Mouse (Mus musculus): ENCODE results near the gene Hhip.

The Hhip gene

DNA sequence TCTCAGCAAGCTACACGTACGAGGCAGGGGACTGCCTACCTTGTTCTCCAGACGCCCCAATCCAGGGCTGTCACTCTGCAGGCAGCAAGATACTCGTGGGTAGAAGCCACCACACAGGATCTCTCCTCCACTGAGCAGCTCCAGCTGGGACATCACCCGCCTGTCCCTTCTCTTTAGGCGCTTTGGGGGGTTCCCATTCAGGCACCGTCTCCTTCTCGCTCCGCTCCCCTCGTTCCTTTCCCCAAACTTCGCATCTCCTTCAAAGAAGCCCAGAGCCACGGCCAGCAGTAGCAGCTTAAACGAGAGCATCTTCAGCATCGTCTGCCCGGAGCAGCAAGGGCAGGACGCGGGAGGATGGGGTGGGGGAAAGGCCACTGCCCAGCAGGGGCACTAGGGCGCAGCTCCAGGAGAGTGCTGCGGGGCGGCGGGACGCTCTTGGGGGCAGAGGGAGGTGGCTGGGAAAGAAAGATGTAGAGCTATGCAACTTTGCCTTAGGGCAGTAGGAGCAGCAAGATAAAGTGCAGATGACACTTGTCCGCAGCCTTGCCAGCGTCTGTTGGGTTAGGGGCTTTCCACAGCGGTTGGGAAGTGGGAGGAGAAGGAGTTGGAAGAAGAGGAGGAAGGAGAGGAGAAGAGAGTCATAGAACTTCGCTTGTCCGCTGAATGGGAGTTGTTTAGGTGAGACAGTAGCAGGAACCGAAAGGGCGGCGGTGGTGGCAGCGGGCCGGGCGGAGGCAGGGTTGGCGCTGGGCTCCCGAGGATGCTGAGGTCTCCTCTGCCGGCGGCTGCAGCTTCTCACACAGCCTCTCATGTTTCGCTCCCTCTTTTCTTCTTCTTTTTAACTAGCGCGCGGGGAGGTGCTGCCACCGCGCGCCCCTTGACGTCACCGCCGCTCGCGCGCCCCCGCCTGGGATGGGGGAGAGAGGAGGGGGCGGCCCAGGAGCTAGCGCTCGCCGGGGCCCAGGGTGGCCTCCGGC lies at the start of gene Hhip:
Gene Hhip, minus strand, starts transcription at position 809 of the 977 bp plus-strand sequence.
- no peak for DNase-seq (ENCODE audit: low spot score)

DNA sequence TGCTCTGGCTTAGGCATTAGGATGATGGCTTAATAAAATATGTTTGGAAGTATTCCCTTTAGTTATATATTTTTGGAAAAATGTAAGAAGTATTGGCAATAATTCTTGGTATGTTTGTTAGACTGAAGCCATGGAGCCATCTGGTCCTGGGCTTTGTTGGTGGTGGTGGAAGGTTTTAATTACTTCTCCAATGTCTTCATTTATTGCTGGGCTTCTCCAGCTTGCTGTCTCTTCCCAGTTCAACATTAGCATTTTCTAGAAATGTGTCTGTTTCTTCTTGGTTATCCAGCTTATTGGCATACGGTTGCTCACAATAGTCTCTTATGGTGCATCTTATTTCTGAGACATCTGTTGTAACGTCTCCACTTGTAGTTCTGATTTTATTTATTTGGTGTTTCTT lies 29.2 kb upstream of the Hhip start:
- no peak for DNase-seq (ENCODE audit: low spot score)

DNA sequence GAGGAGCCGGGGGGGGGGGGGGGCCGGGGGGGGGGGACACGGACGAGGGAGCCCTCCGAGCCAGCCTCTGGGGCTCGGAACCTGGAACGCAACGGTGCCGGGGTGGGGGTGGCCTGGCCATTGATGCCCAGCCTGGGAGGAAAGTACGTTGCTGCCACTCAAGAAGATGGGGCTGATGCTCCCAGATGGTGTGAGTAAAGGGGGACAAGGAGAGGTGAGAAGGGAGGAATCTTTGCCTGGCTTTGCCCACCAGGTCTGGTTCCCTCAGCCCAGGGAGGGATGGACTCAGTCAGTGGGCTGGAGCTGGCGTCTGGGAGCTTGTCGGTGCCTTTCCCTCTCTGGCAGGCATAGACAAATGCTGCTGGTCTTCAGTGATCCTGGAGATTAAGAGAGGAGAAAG lies 387 bp upstream of the Hhip start:
- DNase-seq (ENCODE audit: low spot score) = no peak

DNA sequence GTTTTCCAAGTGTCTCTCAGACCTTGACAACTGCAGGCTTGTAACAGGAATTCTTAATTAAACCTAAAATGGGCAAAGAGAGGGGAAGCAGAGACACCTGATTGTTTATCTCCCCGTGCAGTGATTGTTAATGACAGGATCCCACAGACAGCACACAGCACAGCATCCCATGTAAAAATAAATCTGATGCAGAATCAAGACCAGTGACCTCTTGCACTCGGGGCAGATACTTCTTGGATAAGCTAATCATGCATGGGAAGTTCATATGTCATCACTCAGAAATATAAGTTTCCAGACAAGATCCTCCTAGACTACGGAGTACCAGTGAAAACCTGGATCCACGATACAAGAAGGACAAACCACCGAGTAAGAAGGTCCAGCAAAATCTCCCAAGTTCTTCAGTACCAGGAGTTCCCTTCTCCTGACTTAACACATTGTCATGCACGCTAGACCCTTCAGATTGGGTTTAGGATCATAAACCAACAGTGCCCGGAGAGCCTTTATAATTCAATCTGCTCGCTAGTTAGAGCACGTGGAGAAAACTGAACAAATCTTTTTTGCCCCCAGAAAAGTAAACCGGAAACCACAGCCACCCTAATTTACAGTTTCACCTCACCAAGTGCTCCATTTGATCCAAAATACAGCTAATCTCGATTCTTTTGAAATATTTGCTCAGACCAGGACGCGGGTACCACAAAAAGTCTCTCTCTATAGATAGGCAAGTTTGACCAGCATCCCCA lies 1.3 kb downstream of the Hhip start:
- DNase-seq (ENCODE audit: low spot score) = no peak

DNA sequence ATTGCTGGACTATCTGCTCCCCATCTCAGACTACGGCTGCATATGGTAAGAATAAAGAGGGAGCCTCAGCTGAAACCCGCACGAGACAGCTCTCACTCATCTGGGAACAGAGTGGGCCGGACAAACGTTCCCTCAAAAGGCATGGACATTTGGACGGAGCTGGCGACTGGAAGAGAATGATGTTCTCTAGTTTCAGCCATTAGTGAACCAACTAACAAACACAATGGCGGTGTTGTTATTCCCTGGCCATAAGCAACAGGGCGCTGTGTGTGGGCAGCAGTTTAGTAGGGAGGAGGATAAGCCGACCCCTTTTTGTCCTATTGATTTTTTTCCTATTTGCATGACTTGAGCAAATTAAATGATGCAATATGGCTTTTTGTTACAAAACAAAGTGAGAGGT lies 2.0 kb downstream of the Hhip start:
- no peak for DNase-seq (ENCODE audit: low spot score)

DNA sequence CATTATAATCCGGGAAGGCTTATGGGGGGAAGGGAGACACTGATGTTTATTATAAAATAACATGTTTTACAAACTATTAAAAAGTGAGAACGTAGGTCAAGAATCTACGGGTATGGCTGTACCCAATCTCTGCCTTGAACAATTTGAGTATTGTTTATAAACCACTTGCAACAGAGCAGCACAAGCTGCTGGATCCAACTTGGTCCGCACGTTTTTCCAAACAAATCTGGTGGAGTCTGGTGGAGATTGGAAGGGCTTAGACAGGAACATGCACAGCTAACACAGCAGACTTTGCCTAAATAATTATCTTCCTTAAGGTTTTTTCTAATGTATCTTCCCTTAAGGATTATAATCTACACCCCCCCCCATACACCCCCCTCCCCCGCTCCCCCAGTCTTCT lies 2.7 kb downstream of the Hhip start:
- no peak for DNase-seq (ENCODE audit: low spot score)

DNA sequence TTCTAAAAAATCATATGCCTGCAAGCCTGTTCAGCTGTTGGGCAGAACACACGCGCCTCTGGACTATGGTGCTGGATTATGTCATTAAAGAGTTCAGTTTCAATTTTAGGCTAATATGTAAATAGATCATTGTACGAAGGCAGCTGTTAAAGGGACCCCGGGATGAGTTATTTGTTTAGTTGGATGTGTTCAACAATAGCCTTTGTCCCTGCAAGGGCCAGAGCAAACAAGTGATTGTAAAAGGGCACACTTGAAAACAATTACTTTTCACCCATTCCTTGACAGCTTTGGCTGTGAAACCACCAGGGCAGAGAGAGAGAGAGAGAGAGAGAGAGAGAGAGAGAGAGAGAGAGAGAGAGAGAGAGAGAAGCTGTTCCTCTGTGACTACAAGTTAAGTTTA lies 3.6 kb downstream of the Hhip start:
- DNase-seq (ENCODE audit: low spot score) = no peak

DNA sequence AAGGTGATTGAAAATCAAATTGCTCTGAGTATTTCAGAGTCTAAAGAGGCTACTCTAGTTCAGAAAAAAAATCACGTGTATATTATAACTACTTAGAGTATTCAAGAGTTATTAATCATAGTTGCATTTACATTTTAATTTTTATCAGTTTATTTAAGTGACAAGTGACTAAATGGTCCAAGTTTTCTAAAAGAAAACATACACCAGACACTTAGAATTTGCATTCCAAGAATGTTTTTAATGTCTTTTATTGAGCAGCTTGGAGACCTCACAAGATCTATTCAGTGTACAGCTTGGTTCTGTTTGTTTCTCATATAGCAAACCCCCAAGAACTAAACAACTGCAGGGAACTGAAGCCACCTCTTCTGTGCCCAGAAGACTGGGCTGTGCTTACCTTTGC lies 5.0 kb downstream of the Hhip start:
- DNase-seq (ENCODE audit: low spot score) = no peak

DNA sequence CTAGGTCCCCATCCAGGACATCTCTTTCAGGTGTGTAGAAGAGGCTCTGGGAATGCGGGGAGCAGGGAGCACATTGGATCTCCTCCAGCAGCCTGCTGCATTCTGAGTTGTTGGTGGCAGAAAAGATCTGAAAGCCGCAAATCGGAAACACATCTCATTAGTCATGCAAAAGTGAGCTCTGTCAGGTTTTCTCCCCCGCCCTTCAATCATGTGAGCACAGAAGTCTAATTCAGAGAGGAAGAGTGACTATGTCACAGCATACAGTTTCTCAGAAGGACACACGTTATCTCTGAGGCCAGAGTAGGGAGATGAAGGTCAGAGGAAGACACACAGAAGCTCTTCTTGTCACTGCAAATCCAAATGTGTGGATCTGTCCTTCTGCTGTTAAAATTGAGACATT lies 6.3 kb downstream of the Hhip start:
- no peak for DNase-seq (ENCODE audit: low spot score)

DNA sequence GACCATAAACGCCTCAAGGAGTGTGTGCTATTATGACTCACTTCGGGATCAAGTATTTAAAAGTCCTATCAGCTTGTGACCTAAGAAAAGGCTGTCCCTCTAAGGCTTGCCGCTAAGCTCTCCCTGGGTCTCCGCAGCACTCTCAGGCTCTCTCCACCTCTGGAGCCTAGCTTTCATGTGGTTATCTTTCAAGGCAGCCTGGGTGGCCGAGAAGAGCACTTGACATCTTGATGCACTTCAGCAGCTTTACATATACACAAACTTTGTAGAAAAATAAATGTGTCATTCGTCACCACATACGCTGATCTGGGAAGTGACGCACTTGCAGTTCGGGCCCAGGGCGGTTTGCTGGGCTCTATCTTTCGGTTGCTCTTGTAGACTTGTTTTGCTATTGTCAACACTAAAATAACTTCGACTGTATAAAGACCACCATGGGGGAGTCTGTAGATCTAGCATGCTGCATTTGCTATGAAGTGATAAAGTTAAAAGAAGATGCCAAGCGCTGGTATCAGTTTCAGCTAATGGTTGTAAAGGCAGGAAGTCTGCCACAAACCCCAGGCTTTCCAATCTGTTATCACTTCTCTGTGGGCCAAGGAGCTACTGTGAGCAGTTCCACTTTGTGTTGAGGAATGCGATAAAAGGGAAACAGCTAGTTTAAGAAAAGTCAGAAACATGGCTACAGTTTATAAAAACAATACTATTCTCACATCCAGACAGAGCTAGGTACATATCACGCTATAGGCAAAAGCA lies 8.4 kb downstream of the Hhip start:
- DNase-seq (ENCODE audit: low spot score) = no peak

DNA sequence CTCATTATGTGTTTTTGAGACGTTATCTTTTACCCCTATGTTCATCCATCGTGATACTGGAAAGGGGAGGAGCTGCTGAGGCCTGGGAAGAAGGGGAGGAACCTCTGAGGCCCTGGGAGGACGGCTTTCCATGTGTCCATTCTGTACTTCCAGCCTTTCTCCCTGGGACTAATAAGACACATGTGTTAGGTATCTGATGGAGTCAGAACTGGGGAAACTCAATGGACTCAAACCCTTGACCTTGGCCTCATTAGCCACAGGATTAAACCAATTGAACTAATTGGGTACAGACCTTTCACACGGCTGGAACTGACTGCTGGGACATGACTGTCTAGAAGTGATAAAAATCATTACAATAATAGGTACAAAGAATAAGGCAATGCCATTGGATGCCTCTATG lies 9.6 kb downstream of the Hhip start:
- no peak for DNase-seq (ENCODE audit: low spot score)

DNA sequence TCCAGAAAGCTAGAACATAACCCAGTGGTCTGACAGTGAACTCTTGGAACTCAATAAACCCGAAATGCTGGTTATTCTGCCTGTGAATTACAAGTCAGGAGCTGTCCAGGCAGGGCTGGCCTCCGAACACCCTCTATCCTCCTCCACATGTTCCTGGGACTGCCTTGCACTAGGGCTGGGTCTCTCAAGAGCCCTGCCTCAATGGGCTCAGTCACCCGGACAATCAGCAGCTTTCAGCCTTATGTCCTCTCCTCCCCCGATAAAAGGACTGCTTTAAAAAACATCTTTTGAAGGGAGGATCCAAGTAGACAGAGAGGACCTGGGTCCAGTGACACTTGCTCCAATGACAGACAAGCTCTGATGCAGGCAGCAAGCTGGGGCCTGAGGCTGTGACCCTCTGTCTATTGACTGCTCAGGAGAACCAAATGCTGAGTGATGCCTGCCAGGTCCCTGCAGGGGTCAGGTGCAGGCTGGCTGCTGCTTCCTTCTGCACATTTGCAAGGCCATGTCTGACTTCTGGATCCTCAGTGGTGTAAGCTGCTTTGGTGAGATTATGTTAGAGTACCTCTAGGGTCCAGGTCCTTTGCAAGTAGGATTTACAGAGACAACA lies 20.1 kb downstream of the Hhip start:
- no peak for DNase-seq (ENCODE audit: low spot score)

DNA sequence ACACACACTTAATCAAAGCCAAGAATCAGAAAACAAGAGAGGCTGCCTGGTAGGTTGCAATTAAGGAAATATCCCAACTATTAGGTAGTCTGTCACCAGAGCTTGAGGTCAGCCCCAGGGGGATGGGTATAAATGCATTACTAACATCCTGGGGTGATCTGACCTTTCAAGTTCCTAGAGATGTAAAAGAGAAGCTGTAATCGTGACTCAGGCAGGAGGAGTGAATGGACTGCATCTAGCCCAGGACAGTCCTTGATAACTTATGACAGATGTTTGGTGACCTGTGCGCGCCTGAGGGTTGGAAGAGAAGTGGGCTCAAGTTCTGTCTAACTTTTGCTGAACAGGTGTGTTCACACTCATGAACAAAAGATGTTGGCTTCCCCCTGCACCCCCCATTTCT lies 25.2 kb downstream of the Hhip start:
- DNase-seq (ENCODE audit: low spot score) = no peak

DNA sequence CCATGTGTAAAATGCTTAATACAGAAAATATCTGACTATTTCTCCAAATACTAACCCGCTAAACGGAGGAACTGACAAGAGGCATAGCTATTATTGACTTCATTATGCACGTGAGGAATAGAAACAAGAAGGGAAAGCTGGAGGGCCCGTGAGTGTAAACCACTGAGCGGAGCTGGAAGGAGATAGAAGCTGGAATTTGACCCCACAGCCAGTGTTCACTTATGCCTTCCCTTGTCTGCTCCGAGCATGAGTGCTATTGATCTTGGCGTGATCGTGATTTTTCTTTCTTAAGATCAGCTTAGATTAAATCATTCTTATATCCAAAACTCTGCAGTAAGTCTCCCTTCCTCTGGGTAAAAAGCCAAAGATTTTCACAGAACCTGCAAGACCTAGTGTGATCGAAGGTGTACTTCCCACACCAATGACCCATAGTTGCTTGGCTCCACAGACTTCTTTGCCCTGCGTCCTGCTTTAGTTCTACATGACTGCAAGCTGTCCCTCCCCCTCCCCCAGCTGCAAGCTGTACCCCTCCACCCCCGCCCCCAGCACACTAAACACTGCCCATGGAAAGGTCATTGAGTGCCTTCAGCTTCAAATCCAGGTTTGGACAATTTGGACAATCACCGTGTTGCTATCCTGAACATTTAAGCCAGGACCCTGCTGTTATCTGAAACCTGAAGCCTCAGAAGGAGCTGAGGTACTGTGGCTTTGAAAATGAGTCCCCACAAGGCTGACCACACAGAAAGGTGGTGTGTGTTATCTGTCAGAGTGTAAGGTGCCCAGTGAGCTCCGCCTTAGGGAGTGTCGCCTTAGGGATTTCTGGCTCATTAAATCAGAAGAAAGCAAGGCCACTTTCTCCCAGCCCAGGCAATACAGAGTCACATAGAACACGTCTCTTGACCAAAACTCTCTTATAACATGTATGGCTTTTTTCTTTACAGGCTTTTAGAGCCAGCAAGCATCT lies 26.2 kb downstream of the Hhip start:
- no peak for DNase-seq (ENCODE audit: low spot score)

DNA sequence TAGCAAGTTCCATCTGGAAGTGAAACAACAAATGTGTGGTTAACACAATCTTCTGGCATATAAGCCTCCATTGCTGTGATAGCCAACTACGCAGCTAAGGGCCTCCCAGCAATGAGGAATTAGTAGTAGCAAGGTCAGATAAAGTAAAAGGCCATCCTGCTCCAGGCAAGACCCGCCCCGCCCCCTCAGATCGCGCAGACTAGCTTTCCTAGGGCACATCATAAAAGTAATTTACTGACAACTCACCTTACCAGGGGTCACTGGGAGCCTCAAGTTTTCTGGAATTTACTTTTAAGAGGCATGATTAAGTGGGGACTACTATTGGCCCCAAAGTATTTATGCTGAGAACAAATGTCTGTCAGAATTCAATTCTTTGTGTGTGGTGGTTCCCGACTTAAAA lies 28.2 kb downstream of the Hhip start:
- no peak for DNase-seq (ENCODE audit: low spot score)

DNA sequence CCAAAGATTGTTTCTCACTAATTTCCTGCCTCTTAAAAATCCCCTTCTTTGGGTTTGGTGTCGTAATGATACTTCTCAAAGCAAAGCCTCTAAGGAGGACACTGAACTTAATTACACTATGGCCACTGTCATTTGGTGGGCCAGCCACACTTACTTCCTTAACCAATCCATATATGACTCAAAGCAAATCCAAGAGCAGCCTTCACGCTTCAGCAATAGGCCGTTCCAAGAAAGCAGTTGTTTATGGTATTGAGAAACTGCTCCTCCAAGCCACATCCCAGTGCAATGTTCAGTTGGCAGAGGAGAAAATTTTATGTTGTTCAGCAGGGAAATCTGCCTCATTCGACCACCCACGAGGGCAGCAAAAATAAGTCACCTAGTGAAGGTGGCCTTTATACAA lies 37.3 kb downstream of the Hhip start:
- no peak for DNase-seq (ENCODE audit: low spot score)

DNA sequence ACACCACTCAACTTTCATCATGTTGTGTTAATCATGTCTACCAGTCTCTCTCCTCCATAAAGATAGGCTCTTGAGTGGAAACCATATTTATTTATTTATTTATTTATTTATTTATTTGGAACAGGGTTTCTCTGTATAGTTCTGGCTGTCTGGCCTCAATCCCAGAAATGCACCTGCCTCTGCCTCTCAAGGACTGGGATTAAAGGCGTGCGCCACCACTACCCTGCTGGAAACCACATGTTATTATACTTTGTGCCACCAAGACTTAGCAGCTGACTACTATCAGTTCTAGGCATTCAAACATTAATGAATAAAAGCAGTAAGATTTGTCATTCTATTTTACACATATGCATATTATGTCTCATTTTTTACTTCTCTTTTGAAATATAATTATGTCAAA lies 42.0 kb downstream of the Hhip start:
- no peak for DNase-seq (ENCODE audit: low spot score)

DNA sequence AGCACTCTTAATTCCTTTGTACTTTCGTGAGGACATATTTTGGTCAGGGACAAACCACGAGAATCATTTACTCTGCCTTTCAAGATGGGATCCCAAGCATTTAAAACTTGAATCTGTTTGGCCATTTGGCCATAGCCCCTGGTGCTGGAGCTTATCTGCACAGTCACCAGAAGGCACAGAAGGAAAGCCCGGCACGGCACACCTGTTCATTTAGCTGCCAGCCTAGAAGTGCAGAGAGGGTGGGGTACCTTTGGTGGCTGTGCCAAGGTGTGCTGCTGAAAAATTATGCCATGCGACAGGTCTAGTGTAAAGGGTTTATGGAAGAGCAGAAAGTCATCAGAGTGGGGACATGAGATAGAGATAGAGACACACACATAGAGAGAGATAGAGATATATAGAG lies 53.4 kb downstream of the Hhip start:
- no peak for DNase-seq (ENCODE audit: low spot score)

DNA sequence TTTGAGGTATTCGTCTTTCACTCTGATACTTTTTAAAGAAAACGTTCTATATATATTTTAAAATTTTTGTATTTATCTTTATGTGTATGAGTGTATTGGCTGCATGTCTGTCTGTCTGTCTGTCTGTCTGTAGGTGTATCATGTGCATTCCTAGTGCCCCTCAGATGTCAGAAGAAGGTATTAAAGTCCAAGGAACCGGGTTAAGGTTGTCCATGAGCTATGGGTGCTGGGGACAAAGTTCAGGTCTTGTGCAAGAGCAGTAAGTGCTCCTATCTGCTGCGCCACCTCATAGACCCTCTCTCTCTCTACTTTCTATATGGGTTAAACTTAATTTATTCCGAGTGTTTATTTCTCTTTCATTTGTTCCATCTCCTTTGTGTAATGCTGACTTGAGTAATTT lies 55.5 kb downstream of the Hhip start:
- no peak for DNase-seq (ENCODE audit: low spot score)

DNA sequence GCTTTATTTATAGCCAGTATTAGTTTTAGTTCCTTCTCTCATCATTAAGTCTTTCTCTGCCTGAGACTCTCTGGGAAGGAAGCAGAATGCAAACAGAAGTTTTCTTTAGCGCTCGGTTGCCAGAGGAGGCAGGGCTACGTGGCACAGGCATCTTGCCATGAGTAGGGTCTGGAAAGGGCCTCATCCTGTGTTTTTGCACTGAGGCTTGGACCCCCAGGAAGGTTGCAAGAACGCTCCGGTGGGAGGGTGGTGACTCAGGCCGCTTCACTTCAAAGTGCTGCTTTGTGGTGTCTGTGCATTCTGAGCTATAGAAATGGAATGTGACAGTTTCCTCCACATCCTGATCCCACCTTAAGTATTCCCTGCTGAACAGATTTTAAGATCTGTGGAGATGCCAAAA lies 62.7 kb downstream of the Hhip start:
- DNase-seq (ENCODE audit: low spot score) = no peak

DNA sequence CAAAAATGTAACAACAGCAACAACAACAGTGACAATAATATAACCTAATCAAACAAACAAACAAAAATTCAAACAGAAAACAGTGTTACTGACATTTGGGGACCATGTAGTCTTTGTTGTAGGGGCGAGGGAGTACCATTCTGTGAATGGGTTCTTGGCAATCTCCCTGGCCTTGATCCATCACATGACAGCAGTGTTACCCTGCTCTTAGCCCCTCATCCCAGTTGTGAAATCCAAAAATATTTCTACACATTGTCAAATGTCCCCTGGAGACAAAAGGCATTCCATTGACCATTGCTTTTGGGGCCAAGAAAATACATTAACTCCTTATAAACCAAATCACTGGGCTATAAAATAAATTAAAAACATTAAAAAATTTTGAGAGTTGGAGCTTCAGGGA lies 64.3 kb downstream of the Hhip start:
- DNase-seq (ENCODE audit: low spot score) = no peak

Data from urinary bladder, postnatal 10 days (tissue).